Mouse (Mus musculus) neural tube, embryonic 13.5 days (tissue): Measurements from ENCODE around the gene Grpel1. TPM values are rescaled to one million over a fixed set of nuclear protein-coding genes. Genes with fewer than 3 reads are reported as not detected.
A peak's percentile ranks its signal among the peaks of the same experiment; 100 is the strongest.

Experiments
- ATAC-seq: fragments of 200-750 bp; cut with Nextera tagmentation; 2 replicates; pipeline ENCODE4 v1.8.0; 2017; ENCODE audit warnings: low read depth, mild to moderate bottlenecking, moderate TSS enrichment, moderate library complexity
- H3K27ac ChIP-seq: fragments of 300-500 bp; sonication (generic); replicated peaks from 2 replicates; pipeline ENCODE4 v1.5.1; 2015; ENCODE audit warnings: moderate library complexity, mild to moderate bottlenecking, inconsistent platforms
- H3K27me3 ChIP-seq: fragments of 300-500 bp; sonication (generic); 2 replicates; pipeline ENCODE4 v1.6.1; 2015; ENCODE audit warnings: mild to moderate bottlenecking, inconsistent platforms
- H3K36me3 ChIP-seq: fragments of 300-500 bp; sonication (generic); 2 replicates; pipeline ENCODE4 v1.6.1; 2015; ENCODE audit warnings: mild to moderate bottlenecking, inconsistent platforms
- H3K4me1 ChIP-seq: fragments of 300-500 bp; sonication (generic); replicated peaks from 2 replicates; pipeline ENCODE4 v1.6.1; 2015; ENCODE audit warnings: inconsistent platforms
- H3K4me2 ChIP-seq: fragments of 300-500 bp; sonication (generic); 2 replicates; pipeline ENCODE4 v1.6.1; 2015; ENCODE audit warnings: inconsistent platforms, mild to moderate bottlenecking, moderate library complexity
- H3K4me3 ChIP-seq: fragments of 300-500 bp; sonication (generic); 2 replicates; pipeline ENCODE4 v1.5.1; 2015; ENCODE audit warnings: mild to moderate bottlenecking, inconsistent platforms
- H3K9ac ChIP-seq: fragments of 300-500 bp; sonication (generic); 2 replicates; pipeline ENCODE4 v1.6.1; 2015; ENCODE audit warnings: moderate library complexity, mild to moderate bottlenecking, inconsistent platforms
- H3K9me3 ChIP-seq: fragments of 300-500 bp; sonication (generic); 2 replicates; pipeline ENCODE4 v1.6.1; 2016; ENCODE audit warnings: inconsistent platforms
- WGBS: fragments of 180-500 bp; shearing (Covaris S2); methylation state at CpG from one replicate; pipeline ENCODE4 v1.1.7; 2015; 5-methylcytosine and 5-hydroxymethylcytosine counted together
- polyA plus RNA-seq: library from polyadenylated mRNA; unstranded; fragments of >200 nt; fragmentation: Nextera tagmentation; extraction: Ambion mirVana; gene quantifications from 2 replicates; pipeline ENCODE4 v1.2.1, GENCODE M21; 2015

Gene Grpel1
- polyA plus RNA-seq = 45.2 and 46.3 TPM in 2 replicates

DNA sequence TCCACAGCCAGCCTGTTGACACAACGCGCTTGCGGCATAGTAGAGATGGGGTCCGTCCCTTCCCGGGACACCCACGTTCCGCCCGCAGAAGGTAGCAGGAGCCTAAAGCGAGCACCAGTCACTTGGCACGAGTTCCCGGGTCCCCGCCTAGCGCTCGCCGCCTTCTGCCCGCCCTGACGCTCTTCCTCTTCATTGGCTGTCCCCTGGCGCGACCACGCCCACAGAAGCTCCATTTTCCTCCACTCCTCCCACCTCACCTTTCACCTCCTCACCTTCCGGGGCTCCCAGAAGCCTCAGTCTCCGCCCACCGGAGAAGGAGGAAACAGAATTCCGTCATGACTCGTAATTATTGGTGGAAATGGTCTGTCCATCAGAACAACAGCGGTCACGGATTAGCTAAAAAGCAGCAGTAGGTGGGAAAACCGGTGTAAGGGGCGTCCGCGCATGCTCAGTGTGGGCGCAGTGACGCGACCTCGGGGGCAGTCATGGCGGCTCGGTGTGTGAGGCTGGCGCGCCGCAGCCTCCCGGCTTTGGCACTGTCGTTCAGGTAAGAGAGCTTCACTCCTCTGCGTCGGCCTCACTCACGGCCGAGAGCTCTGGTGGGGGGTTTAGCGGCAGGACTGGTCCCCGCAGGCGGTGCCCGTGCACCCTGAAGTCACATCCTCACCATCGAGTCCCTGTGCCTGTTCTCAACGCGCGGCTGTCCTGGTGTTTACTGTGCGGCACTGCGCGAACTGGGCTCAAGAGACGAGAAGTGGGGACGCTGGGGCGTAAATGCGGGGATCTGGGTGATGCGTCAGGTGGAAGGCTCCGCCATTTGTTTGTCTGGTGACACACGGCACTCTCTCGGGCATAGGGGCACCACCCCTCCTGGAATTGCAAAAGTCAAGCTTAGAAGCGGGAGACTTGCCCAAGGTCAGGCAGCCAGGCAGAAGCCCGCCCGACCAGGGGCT, at the start of gene Grpel1:
Gene Grpel1, plus strand, starts transcription at position 290 of the 953 bp plus-strand sequence.
- H3K27me3 ChIP-seq = no peaks in the 10 kb centered on the region
- ATAC-seq = peak; percentile 96
- H3K27ac ChIP-seq = peak within 1 kb of the TSS; percentile 78
- H3K36me3 ChIP-seq = peaks cover 20% of the 10 kb centered on the region
- H3K4me3 ChIP-seq = peak within 1 kb of the TSS; percentile 79
- H3K4me1 ChIP-seq = peaks cover 29% of the 10 kb centered on the region
- H3K4me2 ChIP-seq = peak within 1 kb of the TSS; percentile 99
- WGBS = under 1% methylated on average over 68 of the region's 68 CpGs
- no peaks in the 10 kb centered on the region for H3K9me3 ChIP-seq
- peak within 1 kb of the TSS; percentile 82 for H3K9ac ChIP-seq

DNA sequence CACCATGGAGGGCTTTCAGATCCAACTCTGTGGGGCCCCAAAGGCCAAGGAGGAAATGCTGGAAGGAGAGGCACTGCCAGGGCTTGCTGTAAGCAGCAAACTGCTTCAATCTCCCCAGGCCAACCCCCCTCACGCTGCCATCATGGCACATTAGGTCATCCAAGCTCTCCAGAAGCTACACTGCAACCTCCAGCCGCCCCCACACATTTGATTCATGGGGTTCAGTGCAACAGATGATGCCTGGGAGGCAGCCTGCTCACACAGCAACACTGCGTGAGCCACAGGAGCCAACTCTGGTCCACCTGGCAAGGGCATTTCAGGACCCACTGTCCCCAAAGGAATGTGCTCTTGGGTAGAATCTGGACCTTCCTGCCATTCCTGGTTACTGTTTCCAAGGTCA, 44.9 kb upstream of the Grpel1 start:
- Histone ChIP-seq H3K4me3 (no peak overlapping the region), H3K27me3 (no peaks in the 10 kb centered on the region), H3K36me3 (no peaks in the 10 kb centered on the region), H3K9me3 (no peaks in the 10 kb centered on the region), H3K9ac (no peak overlapping the region), H3K4me2 (no peak overlapping the region), H3K27ac (no peak overlapping the region), H3K4me1 (no peaks in the 10 kb centered on the region)
- WGBS = 68% methylated on average over 3 of the region's 3 CpGs
- ATAC-seq = no peak

DNA sequence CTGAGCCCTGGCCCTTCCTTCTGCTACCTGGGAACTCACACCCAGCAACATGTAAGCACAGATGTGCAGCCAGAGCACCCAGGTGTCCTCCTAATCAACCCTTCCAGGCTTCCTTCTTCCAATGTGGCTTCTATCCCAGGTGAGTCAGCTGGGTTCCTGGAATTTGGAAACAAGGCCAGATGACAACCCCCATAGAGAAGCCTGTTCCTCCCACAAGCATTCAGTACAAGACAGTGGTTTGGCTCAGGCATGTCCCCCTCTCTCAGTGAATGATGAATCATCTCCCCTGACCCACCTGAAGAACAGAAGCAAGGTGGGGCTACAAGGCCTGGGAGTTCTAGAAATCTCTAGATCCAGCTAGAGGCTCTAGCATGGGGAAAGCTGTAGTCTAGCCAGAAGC, 42.1 kb upstream of the Grpel1 start:
- no peak overlapping the region for H3K9ac ChIP-seq
- peaks cover 2% of the 10 kb centered on the region for H3K4me1 ChIP-seq
- H3K4me3 ChIP-seq = no peak overlapping the region
- no peaks in the 10 kb centered on the region for H3K27me3 ChIP-seq
- H3K27ac ChIP-seq = no peak overlapping the region
- no peak overlapping the region for H3K4me2 ChIP-seq
- no peak for ATAC-seq
- H3K9me3 ChIP-seq = no peaks in the 10 kb centered on the region
- H3K36me3 ChIP-seq = no peaks in the 10 kb centered on the region

DNA sequence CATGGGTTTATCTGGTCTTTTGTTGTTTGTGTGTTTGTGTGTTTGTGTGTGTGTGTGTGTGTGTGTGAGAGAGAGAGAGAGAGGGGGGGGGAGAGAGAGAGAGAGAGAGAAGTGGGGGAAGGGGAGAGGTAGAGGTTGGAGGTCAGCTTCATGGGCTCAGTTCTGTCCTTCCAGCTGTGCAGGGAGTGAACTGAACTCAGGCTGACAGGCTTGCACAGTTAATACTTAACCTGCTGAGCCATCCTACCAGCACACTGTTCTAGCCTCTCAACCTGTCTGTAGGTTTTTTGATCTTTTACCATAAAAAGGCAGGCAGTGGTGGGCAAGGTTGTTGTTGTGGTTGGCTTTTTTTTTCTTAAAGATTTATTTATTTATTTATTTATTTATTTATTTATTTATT, 40.1 kb upstream of the Grpel1 start:
- Histone ChIP-seq H3K9me3 (no peaks in the 10 kb centered on the region), H3K4me3 (no peak overlapping the region), H3K27ac (no peak overlapping the region), H3K36me3 (no peaks in the 10 kb centered on the region), H3K4me2 (no peak overlapping the region), H3K27me3 (no peaks in the 10 kb centered on the region), H3K4me1 (peaks cover 9% of the 10 kb centered on the region), H3K9ac (no peak overlapping the region)
- no peak for ATAC-seq

DNA sequence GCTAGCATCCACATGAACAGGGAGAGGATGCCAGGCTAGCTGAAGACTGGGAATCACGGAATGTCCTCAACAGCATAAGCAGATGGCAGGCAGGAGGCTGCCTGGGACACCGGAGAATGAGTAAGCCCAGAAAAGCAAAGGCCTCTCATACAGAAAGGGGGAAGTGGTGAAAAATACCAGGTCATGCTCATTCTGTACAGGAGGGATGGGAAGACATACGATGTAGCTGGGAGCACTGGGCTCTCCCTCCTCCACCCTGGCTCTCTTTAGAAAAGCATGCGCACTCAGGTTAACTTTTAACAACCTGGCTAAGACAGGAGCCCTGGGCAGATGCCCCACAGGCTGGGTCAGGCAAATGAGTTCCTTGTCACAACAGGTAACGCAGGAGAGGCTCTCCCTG, 38.4 kb upstream of the Grpel1 start:
- no peaks in the 10 kb centered on the region for H3K9me3 ChIP-seq
- no peaks in the 10 kb centered on the region for H3K27me3 ChIP-seq
- no peak overlapping the region for H3K9ac ChIP-seq
- no peak overlapping the region for H3K27ac ChIP-seq
- H3K4me3 ChIP-seq = no peak overlapping the region
- peaks cover 20% of the 10 kb centered on the region for H3K4me1 ChIP-seq
- ATAC-seq = no peak
- no peaks in the 10 kb centered on the region for H3K36me3 ChIP-seq
- no peak overlapping the region for H3K4me2 ChIP-seq
- 83% methylated on average over 5 of the region's 5 CpGs for WGBS

DNA sequence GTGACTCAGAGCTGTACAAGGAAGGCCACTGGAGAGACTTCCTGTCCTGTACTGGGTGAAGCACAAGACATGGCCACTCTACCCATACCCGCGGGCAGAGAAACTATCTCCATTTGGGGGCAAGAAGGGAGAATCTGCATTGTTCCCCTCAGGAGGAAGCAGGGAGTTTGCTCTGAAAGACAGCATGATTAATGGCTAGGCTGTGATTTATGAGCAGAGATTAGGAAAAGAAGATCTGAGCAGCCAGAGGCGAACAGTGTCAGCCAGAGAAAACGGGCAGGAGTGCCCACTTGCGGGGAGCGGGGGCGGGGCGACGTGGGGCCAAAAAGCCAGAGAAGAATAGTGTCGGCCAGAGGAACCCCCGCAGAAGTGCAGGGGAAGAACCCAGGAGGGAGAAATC, 37.0 kb upstream of the Grpel1 start:
- Histone ChIP-seq H3K9me3 (no peaks in the 10 kb centered on the region), H3K27ac (no peak overlapping the region), H3K36me3 (no peaks in the 10 kb centered on the region), H3K4me1 (peaks cover 21% of the 10 kb centered on the region), H3K4me2 (no peak overlapping the region), H3K9ac (no peak overlapping the region), H3K4me3 (no peak overlapping the region), H3K27me3 (no peaks in the 10 kb centered on the region)
- 29% methylated on average over 11 of the region's 11 CpGs for WGBS
- ATAC-seq = no peak

DNA sequence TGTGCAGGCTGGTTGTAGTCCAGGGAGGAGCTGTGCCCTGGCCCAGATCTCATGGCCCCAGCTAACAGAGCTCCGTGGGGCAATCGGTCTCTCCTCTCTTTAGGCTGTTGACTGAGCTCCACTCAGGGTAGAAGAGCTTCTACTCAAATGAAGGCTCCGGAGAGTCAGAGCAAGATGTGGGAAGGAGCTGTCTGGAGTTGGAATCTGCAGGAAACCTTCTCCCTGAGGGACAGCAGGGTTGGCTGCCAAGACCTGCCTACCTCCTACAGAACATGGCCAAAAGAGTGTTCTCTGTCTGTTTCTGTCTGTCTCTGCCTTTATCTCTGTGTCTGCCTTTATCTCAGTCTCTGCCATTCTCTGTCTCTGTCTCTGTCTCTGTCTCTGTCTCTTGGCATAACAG, 35.2 kb upstream of the Grpel1 start:
- Histone ChIP-seq H3K36me3 (no peaks in the 10 kb centered on the region), H3K27me3 (no peaks in the 10 kb centered on the region), H3K9me3 (no peaks in the 10 kb centered on the region), H3K4me1 (peaks cover 26% of the 10 kb centered on the region), H3K9ac (no peak overlapping the region), H3K4me3 (no peak overlapping the region), H3K27ac (no peak overlapping the region), H3K4me2 (no peak overlapping the region)
- no peak for ATAC-seq
- WGBS = 93% methylated on average over 3 of the region's 3 CpGs

DNA sequence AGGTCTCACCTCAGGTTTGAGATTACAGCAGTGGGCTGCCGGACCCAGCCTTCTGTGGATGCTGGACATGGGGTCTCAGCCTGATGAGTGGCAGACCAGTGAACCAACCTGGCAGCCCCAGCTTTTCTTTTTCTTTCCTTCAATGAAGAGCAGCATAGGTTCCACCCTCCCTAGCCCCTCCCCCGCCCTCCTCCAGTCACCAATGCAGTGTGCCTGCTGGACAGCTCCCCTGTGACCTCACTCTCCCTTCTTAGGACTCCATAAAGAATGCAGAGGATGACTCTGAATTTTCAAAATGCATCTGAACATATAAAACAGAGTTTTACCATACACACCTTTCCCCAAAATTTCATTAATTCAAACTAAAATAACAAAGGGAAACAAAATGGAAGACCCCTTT, 33.1 kb upstream of the Grpel1 start:
- 61% methylated on average over 2 of the region's 2 CpGs for WGBS
- H3K36me3 ChIP-seq = no peaks in the 10 kb centered on the region
- H3K4me1 ChIP-seq = peaks cover 32% of the 10 kb centered on the region
- no peaks in the 10 kb centered on the region for H3K27me3 ChIP-seq
- no peak overlapping the region for H3K4me3 ChIP-seq
- no peak for ATAC-seq
- H3K9me3 ChIP-seq = no peaks in the 10 kb centered on the region
- H3K9ac ChIP-seq = no peak overlapping the region
- H3K27ac ChIP-seq = no peak overlapping the region
- H3K4me2 ChIP-seq = no peak overlapping the region

DNA sequence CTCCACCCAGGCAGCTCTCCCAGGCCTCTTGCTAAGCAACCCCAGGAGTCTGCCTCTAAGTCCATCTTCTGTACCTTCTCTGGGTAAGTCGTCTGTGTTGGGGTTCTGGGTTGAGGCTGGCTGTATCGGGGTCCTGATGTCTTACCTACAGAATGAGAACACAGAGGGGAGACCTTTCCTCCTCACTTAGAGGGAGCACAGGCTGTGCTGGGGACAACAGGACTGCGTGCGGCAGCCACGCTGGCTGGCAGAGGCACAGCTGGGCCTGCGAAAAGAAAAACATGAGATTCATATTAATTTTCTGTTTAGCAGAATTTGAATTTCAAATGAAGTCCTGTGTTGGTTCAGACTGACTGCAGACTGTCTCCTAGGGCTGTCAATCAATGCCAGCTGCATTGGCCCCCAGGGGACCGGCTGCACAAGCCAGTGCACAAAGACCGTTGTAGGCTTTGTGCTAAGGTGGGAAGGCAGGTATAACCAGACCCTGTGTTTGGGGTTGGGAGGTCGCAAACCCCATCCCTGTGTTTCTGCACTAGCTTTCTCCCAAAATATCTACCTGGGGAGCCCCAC, 30.3 kb upstream of the Grpel1 start:
- Histone ChIP-seq H3K27ac (peak overlapping the region; percentile 46; the same call in 1 of the 2 replicates), H3K4me1 (peaks cover 23% of the 10 kb centered on the region), H3K36me3 (no peaks in the 10 kb centered on the region), H3K4me3 (no peak overlapping the region), H3K4me2 (no peak overlapping the region), H3K9me3 (no peaks in the 10 kb centered on the region), H3K27me3 (no peaks in the 10 kb centered on the region), H3K9ac (no peak overlapping the region)
- 48% methylated on average over 9 of the region's 9 CpGs for WGBS
- no peak for ATAC-seq

DNA sequence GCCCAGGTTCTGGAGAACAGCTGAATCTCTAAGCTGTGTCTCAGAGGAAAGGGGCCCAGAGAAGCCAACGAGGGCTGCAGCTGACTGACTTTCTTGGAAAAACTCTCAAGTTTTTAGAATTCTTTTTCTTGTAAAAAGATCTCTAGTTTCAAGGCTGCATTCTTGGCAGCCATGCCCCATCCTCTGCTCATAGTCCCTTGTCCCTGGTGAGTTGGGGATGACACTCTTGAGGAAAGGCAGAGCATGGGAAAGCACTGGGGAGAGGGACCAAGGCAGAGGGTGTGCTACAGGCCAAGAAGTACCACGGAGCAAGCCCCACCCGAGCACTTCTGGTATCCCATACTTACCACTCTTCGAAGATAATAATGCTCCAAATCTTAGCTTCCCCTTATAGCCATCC, 27.9 kb upstream of the Grpel1 start:
- no peaks in the 10 kb centered on the region for H3K27me3 ChIP-seq
- no peaks in the 10 kb centered on the region for H3K9me3 ChIP-seq
- ATAC-seq = no peak
- H3K36me3 ChIP-seq = no peaks in the 10 kb centered on the region
- H3K9ac ChIP-seq = no peak overlapping the region
- no peak overlapping the region for H3K4me3 ChIP-seq
- 83% methylated on average over 4 of the region's 4 CpGs for WGBS
- no peak overlapping the region for H3K4me2 ChIP-seq
- H3K4me1 ChIP-seq = peaks cover 11% of the 10 kb centered on the region
- no peak overlapping the region for H3K27ac ChIP-seq

DNA sequence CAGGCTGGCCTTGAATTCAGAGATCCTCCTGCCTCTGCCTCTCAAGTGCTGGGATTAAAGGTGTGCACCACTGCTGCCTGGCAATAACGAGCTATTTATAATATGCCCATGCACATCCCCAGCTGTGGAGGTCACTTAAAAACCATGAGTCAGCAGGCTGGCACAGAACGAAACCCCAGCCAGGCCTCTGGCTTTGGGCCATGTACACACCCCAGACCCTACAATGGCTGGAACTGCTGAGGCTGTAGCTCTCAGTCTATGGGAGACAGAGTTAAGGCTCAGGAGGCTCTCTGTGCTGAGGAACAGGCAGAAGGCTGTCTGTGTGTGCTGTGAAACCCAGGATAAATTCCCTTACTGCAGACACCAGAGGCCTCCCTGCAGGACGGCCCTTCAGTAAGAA, 24.1 kb upstream of the Grpel1 start:
- WGBS = 59% methylated on average over 3 of the region's 3 CpGs
- Histone ChIP-seq H3K27ac (no peak overlapping the region), H3K36me3 (no peaks in the 10 kb centered on the region), H3K4me1 (peaks cover 13% of the 10 kb centered on the region; the same call in 1 of the 2 replicates), H3K4me2 (no peak overlapping the region), H3K9me3 (no peaks in the 10 kb centered on the region), H3K27me3 (0 out of 2 replicates have a peak, but pooled peaks cover 3% of the 10 kb centered on the region), H3K4me3 (no peak overlapping the region), H3K9ac (no peak overlapping the region)
- no peak for ATAC-seq

DNA sequence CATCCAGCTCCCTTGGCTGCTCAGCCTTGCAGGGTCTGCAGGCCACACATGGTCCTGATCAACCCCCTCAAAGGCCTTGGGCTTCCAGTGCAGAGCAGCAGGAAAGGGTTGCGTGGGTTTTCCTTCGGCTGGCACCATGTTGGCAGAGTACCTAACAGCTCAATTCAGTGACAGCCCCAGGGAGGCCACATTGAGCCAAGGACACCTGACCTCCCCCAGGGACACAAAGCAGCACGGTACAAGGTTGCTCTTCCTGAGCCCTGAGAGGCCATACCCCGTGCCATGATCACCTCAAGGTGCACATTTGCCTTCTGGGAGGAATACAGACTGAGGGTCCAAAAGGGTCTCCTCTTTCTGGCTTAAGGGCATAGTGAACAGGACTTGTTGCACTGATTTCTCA, 20.2 kb upstream of the Grpel1 start:
- H3K9me3 ChIP-seq = no peaks in the 10 kb centered on the region
- H3K4me2 ChIP-seq = no peak overlapping the region
- no peak overlapping the region for H3K27ac ChIP-seq
- H3K27me3 ChIP-seq = 0 out of 2 replicates have a peak, but pooled peaks cover 3% of the 10 kb centered on the region
- H3K4me1 ChIP-seq = peaks cover 13% of the 10 kb centered on the region; the same call in 1 of the 2 replicates
- H3K4me3 ChIP-seq = no peak overlapping the region
- 50% methylated on average over 4 of the region's 4 CpGs for WGBS
- H3K9ac ChIP-seq = no peak overlapping the region
- no peak for ATAC-seq
- no peaks in the 10 kb centered on the region for H3K36me3 ChIP-seq
